Mouse (Mus musculus) erythroblast, embryonic 14.5 days (primary cell): ENCODE data around the gene Mthfd1.

ENCODE experiments used
- GATA1 ChIP-seq: IDR thresholded peaks from 2 replicates; pipeline ENCODE4 v1.6.1; 2012; ENCODE audit warnings: low read length, inconsistent platforms, mixed read lengths
- TAL1 ChIP-seq: IDR thresholded peaks from 3 replicates; pipeline ENCODE4 v1.6.1; 2012; ENCODE audit warnings: low read length, inconsistent platforms, mixed read lengths

- TF ChIP-seq GATA1: no peak
- no peak for TF ChIP-seq TAL1
Measured at GRCm38 (mm10) chr12:76310633-76311032, 55.5 kb downstream of the Mthfd1 start.
